Mouse (Mus musculus): Measurements from ENCODE around the gene Gm10271. TPM values are rescaled to one million over a fixed set of nuclear protein-coding genes. Genes with fewer than 3 reads are reported as not detected.

Gm10271 gene
- total RNA-seq, 1 experiment from 2014 or later, result not detected

DNA sequence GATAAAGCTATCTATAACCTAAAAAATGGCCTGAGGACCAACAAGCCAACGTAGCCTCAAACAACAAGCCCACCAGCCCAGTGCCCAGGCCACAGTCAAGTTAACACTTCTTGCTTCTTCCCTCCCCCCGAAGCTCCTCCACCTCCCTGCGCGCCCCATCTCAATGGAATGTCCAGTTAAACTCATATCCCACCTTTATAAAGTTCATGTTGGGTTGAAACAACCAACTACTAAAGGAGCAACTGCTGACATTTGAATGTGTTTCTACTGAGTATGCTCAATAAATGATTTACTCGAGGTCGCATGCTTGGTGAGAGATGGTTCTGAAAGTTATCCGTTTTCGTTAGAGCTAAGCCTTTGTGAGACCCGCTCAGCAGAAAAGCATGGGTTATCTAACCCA, 24.0 kb downstream of the Gm10271 start:
- ATAC-seq (replicated peaks; ENCODE audit: insufficient number of reproducible peaks, low FRiP score, low TSS enrichment, poor library complexity, severe bottlenecking), result no peak

DNA sequence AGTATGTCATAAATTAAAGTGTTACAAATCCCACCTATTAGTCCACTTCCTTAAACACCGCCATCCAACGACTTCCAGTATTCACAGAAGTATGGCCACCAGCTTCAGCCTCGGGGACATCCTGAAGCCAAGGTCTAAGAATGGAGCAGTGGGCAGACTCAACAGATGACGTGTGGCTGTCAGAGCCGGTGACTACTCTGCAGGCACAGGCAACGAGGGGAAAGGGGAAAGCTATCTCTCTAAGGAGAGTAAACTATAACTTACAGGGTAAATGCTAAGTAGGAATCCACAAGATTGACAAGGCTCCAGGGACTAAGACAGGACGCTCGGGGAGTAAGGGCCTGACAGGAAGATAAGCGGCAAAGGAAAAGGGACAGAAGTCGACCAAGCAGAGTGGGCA, 27.5 kb downstream of the Gm10271 start:
- ATAC-seq (replicated peaks; ENCODE audit: insufficient number of reproducible peaks, low FRiP score, low TSS enrichment, poor library complexity, severe bottlenecking), result no peak

DNA sequence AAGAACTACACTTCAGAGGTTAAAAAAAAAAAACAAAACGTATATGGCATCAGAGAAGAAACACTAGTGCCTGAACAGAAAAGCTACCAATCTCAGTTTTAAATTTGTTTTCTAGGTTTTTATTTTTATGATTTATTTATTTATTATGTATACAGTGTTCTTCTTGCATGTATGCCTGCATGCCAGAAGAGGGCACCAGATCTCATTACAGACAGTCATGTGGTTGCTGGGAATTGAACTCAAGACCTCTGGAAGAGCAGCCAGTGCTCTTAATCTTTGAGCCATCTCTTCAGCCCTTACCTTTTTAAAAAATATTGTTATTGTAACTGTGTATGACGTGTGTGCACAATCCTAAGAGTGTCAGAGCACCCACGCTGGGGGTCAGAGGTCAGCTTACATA, 28.3 kb downstream of the Gm10271 start:
- no peak for ATAC-seq (replicated peaks; ENCODE audit: insufficient number of reproducible peaks, low FRiP score, low TSS enrichment, poor library complexity, severe bottlenecking)

DNA sequence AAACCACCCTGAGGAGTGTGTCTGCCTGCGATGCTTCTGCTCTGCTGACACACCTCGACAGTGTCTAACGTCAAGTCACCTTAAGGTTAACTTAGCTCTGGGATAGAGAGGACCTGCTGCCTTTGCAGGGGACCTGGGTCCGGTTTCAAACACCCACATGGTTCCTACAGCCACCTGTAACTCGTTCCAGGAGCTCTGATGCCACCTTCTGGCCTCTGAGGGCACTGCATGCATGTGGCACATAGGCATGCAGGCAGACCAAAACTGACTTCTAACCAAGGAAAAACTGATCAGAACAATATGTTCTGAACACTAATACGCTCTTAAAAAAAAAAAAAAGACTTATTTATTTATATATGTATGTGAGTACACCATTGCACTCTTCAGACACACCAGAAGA, 29.4 kb downstream of the Gm10271 start:
- 0 out of 2 replicates have a peak, but pooled peaks have one; percentile 37 for ATAC-seq (replicated peaks; ENCODE audit: insufficient number of reproducible peaks, low FRiP score, low TSS enrichment, poor library complexity, severe bottlenecking)

DNA sequence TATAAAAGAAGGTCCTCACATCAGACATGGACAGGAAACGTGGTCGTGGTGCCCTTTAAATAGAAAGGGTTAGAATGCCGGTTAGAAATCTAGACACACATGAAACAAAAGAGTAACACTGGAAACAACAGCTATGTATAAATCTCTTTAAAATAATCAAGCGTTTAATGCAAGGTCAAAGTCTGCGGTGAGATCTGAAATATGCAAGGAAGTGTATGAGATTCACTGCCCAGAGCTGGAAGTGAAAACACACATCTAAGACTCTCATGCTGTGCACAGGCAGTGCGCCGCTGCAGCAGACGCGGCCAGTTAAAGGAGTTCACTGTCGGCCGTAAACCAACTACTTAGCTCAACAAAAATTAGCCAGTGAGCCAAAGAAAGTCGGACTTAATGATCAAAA, 37.4 kb downstream of the Gm10271 start:
- no peak for ATAC-seq (replicated peaks; ENCODE audit: insufficient number of reproducible peaks, low FRiP score, low TSS enrichment, poor library complexity, severe bottlenecking)

DNA sequence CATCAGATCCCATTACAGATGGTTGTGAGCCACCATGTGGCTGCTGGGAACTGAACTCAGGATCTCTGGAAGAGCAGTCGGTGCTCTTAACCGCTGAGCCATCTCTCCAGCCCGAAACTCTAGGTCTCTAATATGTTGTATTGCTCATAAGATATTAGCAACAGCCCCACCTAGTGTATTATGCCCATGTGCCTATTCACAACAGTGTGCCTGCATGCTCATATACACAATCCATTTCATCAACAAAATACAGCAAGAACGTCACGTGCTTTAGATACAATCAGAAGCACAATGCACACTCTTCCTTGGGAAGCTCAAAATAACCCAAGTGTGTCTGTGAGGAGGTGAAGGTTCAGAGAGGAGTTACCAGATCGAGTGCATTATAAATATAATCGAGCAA, 38.6 kb downstream of the Gm10271 start:
- ATAC-seq (replicated peaks; ENCODE audit: insufficient number of reproducible peaks, low FRiP score, low TSS enrichment, poor library complexity, severe bottlenecking), result no peak

DNA sequence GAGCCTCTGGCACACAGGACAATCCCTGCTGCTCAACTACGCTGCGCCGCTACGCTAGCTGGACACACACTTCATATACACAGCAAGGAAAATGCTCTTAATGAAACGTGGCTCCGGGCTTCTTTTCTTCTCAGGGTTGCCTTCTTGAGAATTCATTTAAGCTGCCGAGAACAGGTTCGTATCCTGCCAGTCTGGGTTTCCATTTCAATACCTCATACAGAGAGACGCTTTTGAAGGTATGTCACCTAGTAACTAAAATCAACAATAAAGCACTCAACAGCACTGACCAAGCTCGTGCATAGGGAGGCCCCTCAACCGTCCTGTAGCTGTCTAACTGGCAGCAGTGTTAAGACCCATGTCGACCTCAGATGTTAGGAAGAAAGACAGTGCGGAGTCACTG, 40.0 kb downstream of the Gm10271 start:
- ATAC-seq (replicated peaks; ENCODE audit: insufficient number of reproducible peaks, low FRiP score, low TSS enrichment, poor library complexity, severe bottlenecking), result no peak

DNA sequence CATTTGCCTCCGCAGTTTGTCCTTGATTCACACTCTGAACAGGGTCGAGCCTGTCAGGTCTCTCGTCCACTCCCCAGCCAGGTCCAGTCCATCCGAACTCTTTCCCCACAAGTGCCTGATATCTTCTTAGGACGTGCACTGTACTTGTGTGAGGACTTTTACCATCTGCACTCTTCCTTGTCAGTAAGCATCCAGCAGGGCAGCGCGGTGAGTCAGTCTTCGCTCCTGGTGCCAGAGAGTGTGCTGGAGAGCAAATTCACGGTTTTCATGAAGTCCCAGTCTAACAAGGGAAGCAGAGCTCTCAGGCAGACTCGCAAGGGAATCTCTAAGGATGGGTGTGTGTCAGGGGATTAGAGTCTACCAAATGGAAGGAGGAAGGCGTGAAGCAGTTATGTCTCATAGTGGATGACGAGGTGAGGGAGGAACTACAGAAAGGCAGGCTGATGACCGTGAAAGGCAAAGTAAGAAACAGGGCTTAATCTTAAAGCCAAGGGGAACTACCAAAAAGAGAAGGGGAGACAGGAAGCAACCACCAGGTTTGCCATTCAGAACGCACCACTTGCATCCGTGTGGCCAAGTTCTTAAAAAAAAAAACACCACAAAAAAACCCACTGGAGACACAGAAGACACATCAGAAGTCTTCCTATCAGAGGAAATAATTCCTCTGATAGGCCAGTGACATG, 40.8 kb downstream of the Gm10271 start:
- ATAC-seq (replicated peaks; ENCODE audit: insufficient number of reproducible peaks, low FRiP score, low TSS enrichment, poor library complexity, severe bottlenecking), result 0 out of 2 replicates have a peak, but pooled peaks have one; percentile 43

DNA sequence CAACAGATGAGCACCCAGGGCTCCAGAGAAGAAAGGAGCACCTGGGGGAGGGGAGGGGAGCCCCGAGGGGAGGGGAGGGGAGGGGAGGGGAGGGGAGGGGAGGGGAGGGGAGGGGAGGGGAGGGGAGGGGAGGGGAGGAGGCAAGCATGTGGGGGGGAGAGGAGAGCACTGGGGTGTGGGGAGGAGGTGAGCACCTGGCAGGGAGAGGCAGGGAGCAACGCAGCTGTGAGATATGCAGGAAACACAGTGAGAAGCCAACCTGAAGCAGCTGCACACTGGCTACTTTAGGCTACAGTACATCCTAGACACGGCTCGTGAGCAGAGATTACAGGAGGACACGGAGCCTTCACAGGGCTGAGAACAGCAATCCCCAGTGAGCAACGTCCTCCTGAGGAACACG, 41.5 kb downstream of the Gm10271 start:
- 0 out of 2 replicates have a peak, but pooled peaks have one; percentile 12 for ATAC-seq (replicated peaks; ENCODE audit: insufficient number of reproducible peaks, low FRiP score, low TSS enrichment, poor library complexity, severe bottlenecking)

DNA sequence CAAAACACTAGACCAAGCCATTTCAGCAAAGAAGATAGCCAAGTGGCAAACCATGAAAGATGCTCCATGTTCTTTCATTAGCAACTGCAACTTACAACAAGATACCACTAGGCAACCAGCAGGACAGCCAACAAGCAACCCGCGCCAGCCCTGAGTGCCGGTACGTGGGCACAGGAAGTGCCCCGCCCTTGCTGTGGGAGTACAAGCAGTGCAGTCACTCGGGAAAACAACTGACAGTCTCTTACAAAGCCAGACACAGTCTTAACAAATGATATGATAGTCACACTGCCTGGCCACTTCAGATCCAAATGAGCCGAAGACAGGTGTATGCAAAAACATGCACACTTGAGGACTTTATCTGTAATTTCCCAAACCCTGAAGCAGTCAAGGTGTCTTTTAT, 41.9 kb downstream of the Gm10271 start:
- ATAC-seq (replicated peaks; ENCODE audit: insufficient number of reproducible peaks, low FRiP score, low TSS enrichment, poor library complexity, severe bottlenecking), result 0 out of 2 replicates have a peak, but pooled peaks have one; percentile 36

DNA sequence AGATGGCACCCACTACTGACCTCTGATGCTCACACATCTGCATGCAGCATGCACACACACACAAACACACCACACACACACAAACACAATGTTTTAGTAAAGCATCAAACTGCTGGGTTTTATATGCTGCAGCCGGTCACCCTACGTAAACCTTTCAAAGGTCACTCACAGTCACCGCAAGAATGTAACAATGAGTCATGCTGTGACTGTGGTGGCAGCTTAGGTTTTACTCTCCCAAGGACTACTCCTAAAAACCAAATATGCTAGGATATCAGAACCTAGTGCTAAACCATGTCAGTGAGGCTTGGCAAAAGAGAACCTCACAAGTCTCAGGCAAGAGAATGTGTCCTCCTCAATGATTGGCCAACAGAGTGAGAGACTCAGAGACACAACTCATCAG, 43.6 kb downstream of the Gm10271 start:
- no peak for ATAC-seq (replicated peaks; ENCODE audit: insufficient number of reproducible peaks, low FRiP score, low TSS enrichment, poor library complexity, severe bottlenecking)

DNA sequence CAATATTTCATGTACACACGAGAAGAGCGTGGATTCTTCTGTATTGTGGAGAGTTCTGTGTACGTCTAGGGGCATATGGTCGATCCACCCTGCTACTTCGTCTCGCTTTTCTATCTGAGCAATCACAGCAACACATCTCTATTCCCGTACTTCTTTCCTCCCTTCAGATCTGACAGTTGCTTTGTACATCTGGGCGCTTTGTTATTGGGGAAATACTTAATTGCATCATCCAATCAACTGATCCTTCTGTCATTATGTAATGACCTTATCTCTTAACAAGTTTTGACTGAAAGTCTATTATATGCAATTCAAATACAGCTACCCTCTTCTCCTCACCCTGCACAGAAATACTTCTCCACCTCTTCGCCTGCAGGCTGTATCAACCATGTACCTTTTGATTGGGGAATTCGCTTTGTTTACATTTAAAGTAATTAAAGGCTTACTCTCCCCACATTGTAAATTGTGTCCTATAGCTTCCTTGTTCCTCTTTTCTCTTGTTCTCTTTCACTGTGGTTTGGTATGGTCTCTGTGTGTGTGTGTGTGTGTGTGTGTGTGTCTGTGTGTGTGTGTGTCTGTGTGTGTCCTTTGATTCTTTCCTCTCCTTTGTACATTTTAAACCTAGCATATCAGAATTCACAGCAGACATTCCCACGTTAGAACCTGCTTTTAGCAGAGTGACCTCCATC, 45.8 kb downstream of the Gm10271 start:
- no peak for ATAC-seq (replicated peaks; ENCODE audit: insufficient number of reproducible peaks, low FRiP score, low TSS enrichment, poor library complexity, severe bottlenecking)

DNA sequence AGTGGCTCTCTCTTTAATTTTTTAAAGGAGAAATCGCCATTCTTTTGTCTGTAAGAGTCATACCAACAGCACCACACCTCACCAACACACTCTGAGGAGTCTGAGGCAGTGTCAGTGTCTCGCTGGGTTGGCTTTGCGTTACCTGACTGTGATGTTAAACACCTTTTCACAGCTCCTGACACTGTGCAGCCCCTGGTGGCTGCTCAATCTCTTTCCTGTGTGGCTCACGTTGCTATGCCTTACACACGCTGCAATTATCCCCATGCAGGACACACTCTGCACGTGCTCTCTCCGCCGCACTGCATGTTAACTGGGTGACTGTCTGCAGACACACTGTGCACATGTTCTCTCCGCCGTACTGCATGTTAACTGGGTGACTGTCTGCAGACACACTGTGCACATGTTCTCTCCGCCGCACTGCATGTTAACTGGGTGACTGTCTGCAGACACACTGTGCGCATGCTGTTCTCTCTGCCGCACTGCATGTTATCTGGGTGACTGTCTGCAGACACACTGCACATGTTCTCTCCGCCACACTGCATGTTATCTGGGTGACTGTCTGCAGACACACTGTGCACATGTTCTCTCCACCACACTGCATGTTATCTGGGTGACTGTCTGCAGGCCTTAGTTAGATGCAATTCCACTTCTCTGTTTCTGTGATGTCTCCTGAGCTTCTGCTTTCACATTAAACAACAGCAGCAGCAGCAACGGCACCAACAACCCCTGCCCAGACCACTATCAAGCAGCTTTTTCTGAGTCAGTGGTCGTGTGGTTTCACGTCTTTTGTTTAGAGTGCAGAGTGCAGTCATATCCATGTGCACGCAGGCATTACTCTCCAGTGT, 48.5 kb downstream of the Gm10271 start:
- no peak for ATAC-seq (replicated peaks; ENCODE audit: insufficient number of reproducible peaks, low FRiP score, low TSS enrichment, poor library complexity, severe bottlenecking)

DNA sequence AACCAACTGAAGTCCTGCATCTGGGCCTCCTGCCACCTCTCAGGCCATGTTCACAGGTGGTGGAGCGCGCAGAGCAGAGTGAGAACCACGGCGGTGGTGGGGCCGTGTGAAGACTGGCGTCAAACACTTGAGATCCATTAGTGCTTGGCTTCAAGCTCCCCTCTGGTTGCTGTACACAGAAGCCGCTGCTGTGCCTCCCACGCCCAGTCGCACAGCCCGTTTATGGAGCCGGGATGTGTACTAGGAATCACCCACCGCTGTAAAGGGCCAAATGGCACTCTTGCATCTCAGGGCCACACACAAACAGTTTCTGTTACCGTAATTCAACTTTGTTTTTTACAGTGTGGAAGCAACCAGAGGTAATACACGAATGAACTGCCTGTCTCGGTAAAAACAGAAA, 50.2 kb downstream of the Gm10271 start:
- ATAC-seq (replicated peaks; ENCODE audit: insufficient number of reproducible peaks, low FRiP score, low TSS enrichment, poor library complexity, severe bottlenecking), result no peak

DNA sequence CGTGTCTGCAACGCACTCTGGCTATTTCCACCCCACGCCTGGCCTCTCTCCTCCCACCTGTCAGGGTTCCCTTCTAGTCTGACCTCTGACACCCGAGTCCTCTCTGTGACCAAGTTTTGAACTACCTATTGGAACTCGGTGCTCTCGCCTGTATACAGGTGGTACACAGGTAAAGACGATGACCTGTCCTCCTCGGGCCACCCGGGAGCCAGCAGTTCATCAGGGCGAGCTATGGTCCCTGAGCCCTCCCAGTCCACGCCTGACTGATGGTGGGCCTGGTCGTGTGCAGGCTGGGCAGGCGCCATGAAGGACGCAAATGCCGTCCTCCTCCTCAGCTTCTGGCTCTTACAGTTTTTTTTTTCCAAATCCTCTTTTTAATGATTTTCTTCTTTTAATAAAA, 51.0 kb downstream of the Gm10271 start:
- no peak for ATAC-seq (replicated peaks; ENCODE audit: insufficient number of reproducible peaks, low FRiP score, low TSS enrichment, poor library complexity, severe bottlenecking)

DNA sequence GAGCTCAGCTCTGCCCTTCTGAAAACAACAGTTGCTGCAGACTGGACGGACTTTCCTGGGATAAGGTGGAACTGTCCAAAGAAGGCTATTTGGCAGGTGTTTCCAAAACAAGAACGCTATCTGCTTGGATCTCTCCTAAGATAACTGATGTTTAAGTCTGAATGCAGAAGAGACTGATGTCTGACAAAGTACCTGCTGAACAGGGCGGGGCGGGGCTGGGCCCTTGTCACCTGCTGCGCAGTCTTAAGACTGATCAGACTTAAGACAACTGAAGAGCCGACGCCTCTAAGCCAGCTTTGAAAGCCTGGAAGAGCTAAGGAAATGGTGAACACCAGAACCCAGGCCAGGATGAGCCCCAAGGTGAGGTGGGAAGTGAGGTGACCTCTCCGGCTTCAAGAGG, 51.8 kb downstream of the Gm10271 start:
- ATAC-seq (replicated peaks; ENCODE audit: insufficient number of reproducible peaks, low FRiP score, low TSS enrichment, poor library complexity, severe bottlenecking), result no peak

DNA sequence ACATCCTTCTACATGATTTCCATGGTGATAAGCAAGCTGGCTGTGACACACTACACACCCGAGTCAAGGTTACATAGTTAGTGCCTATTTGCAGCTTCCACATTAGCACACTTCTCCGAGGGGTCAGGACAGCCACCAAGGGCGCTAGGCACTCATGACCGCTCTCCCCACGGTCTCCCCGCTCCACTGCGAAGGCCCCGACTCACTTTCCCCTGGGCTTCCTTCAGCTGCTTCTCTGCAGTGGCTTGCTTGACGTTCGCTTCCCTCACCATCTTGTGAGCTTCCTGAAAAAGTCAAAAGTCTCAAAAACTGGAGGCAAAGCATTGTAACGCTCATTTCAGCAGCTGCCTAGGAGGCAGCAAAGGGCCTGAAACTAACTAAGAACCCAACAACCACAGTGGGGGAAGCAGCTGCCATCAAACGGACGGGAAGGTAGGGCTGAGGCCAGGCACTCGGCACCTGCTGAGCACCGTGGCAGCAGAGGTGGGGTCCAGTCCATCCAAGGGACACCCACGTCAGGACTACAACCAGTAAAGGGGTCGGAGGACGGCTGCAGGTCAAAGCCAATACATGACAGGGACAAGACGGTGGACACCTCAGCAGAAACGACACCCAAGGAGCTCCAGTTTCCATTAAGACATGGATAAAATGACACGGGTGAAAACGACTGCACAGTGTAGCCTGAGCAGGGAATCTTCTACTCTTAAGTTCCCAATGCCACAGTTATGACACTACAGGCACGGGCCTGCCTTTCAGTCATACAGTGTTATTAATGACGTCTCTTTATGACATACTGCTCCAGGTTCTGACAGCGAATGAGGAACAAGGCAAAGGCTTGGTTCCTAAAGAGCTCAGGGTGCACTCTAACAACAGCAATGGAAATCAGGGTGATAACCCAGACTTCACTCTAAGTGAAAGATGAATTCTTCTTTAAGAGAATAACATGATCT, 52.8 kb downstream of the Gm10271 start:
- ATAC-seq (replicated peaks; ENCODE audit: insufficient number of reproducible peaks, low FRiP score, low TSS enrichment, poor library complexity, severe bottlenecking), result no peak

DNA sequence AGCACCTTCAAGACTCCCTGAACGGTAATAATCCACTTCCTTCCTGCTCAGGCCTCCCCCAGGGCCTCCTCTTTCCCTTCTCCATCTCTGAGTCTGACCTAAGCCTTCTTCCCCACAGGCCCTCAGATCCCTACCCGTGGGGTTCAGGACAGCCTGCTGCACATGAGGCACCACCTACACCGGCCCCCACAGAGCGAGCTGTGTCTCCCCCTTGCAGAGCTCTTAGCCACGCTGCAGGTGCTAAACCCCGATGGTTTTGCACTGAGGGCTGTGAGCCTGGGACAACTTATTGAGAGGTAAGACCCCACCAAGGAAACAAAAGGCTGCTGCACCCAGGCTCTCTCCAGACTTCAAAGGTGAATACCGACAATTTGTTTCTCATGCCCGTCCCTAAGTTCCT, 55.8 kb downstream of the Gm10271 start:
- no peak for ATAC-seq (replicated peaks; ENCODE audit: insufficient number of reproducible peaks, low FRiP score, low TSS enrichment, poor library complexity, severe bottlenecking)

DNA sequence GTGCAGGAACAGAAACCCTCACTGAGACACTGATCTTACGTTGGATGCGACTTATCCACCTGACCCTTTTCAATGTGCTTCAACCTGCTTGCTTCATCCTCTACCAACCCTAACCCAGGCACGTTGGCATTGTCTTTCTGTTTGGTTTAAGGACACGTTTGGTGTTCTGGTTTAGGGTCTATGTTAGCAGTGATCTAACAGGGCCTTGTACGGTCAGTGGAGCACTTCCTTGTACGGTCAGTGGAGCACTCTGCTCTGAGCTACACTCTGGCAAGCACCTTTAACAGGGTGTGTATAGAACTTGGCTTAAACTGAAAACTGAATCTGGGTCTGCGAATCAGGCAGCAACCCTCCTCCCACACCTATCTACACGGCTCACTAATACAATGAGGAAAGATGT, 57.1 kb downstream of the Gm10271 start:
- ATAC-seq (replicated peaks; ENCODE audit: insufficient number of reproducible peaks, low FRiP score, low TSS enrichment, poor library complexity, severe bottlenecking), result no peak

Data from monocyte, adult 5-6 weeks (primary cell).